Mouse (Mus musculus): ENCODE measurements around the gene Pla2g4e.

Pla2g4e gene

DNA sequence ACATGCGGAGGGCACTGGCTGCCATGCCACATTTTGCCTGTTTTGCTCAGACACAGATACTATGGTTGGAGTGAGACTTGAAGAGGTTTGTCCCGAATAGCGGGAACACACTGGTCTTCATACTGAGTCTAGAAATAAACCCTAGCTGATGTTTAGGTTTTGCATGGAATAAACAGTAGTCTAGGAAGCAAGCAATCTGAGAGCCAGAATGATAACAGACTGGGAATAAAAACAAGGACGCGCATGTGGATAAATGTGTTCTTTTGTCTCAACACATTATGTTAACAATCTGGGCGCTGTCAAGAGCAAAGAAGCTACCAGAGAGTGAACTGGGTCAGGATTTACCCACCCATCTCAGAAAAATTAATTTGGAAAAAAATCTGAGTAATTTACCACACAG is 122.2 kb downstream of the Pla2g4e start:
- no peak for DNase-seq (ENCODE audit: low read depth)

DNA sequence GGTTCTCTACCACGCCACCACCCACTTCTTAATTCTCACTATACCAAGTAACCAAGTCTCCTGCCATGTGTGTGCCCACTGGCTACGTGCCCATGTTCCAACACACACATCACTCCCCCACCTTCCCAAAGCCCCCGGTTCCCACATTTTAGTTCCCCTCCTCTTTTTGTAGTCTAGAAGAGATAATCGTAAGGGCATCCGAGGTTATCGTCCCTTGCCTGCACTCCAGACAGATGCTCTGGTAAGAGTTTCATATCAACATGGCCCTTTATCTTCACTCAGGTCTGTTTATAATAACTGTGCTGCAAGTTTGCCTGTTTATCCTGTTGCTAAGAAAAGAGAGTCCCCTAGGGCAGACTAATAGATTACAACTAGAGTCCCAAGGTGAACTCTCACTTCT is 127.8 kb downstream of the Pla2g4e start:
- no peak for DNase-seq (ENCODE audit: low read depth)
